Mouse (Mus musculus) adrenal gland, adult (tissue): Measurements from ENCODE around the gene Btg1-ps2.
"Not testable (repeated sequence)": the region's sequence is repeated elsewhere in the genome, so short reads cannot be mapped to it uniquely, and the experiment has no call there.

ENCODE experiments used
- DNase-seq, 2 experiments: peaks; one replicate each; pipeline ENCODE4 v3.0.0; 2022 to 2023; ENCODE audit warnings: low spot score in 1 of 2; ENCODE audit not compliant: inconsistent age in 2 of 2

Gene Btg1-ps2

DNA sequence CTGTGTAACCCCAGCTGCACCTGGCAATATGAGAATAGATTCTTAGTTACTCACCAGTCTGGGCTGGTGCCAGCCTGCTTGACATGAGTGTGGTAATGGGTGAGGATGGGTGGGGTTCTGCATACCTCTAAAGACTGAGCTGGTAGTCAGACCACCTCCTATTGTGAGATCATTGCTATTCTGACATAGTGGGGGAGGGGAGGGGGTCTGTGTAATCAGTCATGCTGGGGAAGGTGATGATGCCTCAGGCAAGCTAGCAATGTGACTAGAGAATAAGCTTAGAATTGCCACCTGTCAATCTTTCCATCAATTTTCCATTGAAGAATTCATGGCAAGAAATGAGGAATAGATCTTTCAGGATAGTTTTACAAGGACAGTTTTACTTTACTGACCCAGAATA lies at the start of gene Btg1-ps2:
Gene Btg1-ps2 (minus strand): TSS at position 101 of the 400 bp plus-strand sequence.
- not testable (repeated sequence) for DNase-seq

DNA sequence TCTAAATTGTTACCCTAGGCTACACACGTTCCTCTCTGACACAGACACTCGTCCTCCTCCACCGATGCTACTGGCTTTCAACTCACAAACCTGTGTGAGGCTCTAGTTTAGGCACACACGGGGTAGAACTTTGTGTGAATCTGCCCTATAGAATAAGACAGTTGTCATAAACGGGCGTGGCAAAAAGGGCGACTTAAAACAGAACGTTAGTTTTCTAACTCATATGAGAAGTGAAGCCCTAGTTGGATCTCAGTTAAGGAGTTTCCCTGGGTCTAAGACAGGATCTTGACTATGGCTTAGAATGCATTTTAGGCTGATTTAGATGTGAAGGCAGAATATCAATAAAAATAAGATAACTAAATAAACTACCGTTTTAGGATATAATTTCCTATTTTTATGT lies 42.1 kb upstream of the Btg1-ps2 start, which contains the start of gene Rhox11:
Gene Rhox11 (minus strand): TSS at position 101 of the 400 bp plus-strand sequence.
- DNase-seq: no peak

DNA sequence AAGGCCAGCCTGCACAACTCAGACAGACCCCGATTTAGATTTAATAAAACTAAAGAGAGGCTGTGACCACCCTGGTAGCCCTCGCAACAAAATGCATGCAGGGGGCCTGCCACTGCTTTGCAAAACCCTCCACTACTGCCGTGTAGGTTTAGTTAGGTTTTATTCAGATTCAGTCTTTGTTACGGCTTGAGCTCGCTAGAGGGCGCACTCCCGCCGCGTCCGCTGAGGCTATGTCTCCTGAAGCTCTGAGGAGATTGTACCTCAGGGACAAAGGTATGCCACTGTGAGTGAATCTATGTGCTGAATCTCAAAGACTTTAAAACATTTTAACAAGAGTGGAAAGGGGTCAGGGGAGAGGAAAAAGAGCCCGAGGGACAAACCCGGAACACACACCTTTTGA lies 41.3 kb upstream of the Btg1-ps2 start:
- peak; percentile 60 to 80 for DNase-seq

DNA sequence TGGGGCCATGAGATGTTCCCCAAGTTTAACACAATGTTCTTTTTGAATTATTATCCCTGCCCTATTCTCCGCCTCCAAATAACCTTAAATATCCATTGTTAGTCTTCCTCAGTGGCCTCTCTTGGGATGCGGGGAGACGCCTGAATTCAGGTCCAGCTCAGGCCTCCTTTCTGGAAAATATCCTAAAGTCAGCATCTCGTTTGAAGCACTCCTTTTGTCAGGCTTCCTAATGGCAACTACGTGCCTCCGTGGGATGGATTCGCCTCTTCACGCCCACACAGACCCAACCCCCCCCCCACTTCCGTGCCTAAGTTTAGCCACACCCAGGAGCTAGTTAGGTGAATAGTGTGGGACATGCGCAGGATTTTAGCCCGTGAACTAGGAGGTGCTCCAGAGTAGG lies 23.3 kb upstream of the Btg1-ps2 start, which contains the start of gene Rhox10:
Gene Rhox10 (plus strand): TSS at position 301 of the 400 bp plus-strand sequence.
- no peak for DNase-seq

DNA sequence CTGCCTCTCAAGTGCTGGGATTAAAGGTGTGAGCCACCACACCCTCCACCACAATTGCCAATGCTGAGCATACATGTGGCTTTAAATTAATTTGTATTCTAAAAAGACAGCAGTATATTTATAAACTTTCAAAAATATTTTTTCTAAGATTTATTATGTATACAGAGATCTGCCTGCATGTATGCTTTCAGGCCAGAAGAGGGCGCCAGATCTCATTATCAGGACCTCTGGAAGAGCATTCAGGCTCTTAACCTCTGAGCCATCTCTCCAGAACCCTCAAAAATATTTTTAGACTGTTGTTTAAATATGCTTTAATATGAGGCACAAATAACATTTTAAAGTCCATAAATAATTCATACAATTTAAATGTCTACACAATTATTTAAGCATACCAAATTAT lies 18.6 kb upstream of the Btg1-ps2 start:
- peak in 1 of 2 experiments; percentile 36 for DNase-seq

DNA sequence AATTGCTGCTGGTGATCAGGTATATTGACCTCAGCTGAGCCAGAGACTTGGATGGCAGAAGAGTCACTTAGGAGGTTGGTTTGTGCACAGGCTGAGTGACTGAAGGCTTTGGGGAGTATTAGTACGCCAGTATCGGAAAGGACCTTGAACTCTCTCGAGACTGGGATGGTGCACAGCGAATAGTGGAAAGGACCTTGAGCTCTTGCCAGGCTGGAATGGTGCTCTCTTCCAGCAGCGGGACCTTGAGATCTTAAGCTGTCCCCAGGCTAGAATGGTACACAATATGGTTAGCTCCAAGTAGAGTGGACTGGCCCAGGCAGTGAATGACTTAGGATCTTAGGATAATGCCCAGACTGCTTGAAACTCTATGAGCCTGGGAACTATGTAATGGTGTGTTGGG lies 3.2 kb downstream of the Btg1-ps2 start:
- peak; percentile 63 to 67 for DNase-seq

DNA sequence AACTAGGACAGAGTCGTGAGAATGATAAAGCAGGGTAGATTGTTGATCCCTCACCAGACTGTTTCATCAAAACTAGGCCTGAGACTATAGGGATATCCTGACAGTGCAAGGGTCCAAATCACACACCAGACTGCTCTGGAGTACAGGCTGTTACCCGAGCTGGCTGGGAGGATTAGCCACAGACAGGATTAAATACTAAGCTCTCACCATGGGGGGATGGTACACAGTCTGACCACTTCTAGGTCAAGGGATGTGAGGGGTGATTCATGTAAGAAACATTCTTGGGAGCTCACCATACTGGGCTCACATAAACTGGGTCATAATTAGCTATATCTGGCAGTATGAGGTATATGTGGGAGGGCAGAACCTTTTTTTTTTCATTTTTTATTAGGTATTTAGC lies 9.1 kb downstream of the Btg1-ps2 start:
- DNase-seq: peak in 1 of 2 experiments; percentile 9

DNA sequence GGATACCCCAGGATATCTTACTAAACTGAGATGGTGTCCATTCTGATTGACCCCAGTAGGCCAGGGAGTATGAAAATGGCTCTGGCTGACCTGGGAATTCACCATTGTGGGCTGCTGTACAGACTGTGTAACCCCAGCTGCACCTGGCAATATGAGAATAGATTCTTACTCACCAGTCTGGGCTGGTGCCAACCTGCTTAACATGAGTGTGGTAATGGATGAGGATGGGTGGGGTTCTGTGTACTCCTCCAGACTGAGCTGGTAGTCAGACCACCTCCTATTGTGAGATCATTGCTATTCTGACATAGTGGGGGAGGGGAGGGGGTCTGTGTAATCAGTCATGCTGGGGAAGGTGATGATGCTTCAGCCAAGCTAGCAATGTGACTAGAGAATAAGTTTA lies 24.3 kb downstream of the Btg1-ps2 start, which contains the start of gene Btg1-ps1:
Gene Btg1-ps1 (minus strand): TSS at position 219 of the 400 bp plus-strand sequence.
- DNase-seq: not testable (repeated sequence)

DNA sequence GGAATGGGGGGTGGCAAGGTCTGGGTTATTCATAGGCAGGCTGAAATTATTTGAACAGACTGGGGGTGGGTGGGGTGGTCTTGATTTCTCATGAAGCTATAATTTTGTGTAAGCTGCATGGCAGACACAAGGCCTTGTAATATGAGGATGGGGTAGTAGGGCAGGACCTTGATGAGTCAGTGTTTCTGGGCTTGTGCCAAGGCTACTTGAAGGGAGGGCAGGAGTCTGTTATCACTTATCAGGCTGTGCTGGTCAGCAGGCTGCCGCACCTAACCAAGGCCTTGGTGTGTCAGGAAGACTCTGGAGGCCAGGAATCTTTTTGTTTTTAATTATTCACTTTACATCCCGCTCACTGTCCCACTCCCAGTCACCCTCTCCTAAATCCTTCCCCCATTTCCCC lies 34.2 kb downstream of the Btg1-ps2 start:
- peak; percentile 66 to 82 for DNase-seq
